Mouse (Mus musculus) embryonic fibroblast, embryonic 13.5 days (primary cell): ENCODE data around the gene Ighmbp2. TPM values are rescaled to one million over a fixed set of nuclear protein-coding genes. Genes with fewer than 3 reads are reported as not detected.

ENCODE experiments used
- H3K27ac ChIP-seq: 2 replicates; pipeline ENCODE4 v1.5.1; 2012; ENCODE audit warnings: low read length, control low read depth, inconsistent platforms; ENCODE audit not compliant: insufficient read depth
- H3K4me1 ChIP-seq: 2 replicates; pipeline ENCODE4 v1.6.1; 2011; ENCODE audit warnings: low read length; ENCODE audit not compliant: control insufficient read depth, insufficient read depth
- H3K4me3 ChIP-seq: 2 replicates; pipeline ENCODE4 v1.5.1; 2011; ENCODE audit warnings: mild to moderate bottlenecking, control low read depth, low read length; ENCODE audit not compliant: insufficient read depth
- CTCF ChIP-seq: IDR thresholded peaks from 2 replicates; pipeline ENCODE4 v1.5.1; 2011; ENCODE audit warnings: mild to moderate bottlenecking, control low read depth, low read length, moderate library complexity, borderline replicate concordance; ENCODE audit not compliant: insufficient read depth
- POLR2A ChIP-seq: IDR thresholded peaks from 2 replicates; pipeline ENCODE4 v1.6.1; 2011; ENCODE audit warnings: low read depth, mild to moderate bottlenecking, control low read depth, low read length, moderate library complexity
- polyA plus RNA-seq: library from polyadenylated mRNA; stranded (reverse); fragments of >200 nt; gene quantifications from 2 replicates; pipeline ENCODE4 v1.2.4, GENCODE M21; 2011; ENCODE audit warnings: low read depth; ENCODE audit not compliant: missing spikeins, insufficient read length

Ighmbp2 gene
- polyA plus RNA-seq, 1 experiment, result 4.7 TPM

- peaks cover 3% of the 10 kb centered on the region for H3K4me1 ChIP-seq
- H3K4me3 ChIP-seq, result no peak overlapping the region
- no peak for TF ChIP-seq POLR2A
- no peak for TF ChIP-seq CTCF
- H3K27ac ChIP-seq, result no peak overlapping the region
Measured at GRCm38 (mm10) chr19:3321617-3322016, 38.8 kb upstream of the Ighmbp2 start.

DNA sequence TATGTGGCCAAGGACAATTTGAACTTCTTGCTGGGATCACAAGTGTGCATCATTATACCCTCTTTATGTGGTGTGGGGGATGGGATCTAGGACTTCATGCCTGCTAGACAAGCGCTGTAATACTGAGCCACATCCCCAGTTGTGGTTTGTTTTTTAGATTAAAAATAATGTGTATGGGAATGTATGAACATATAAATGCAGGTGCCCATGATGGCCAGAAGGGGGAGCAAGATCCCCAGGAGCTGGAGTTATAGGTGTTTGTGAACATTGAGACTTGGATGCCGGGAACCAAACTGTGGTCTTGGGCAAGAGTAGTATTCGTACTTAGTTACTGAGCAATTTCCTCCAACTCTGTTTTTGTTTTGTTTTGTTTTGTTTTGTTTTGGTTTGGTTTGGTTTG is 38.0 kb upstream of the Ighmbp2 start:
- Histone ChIP-seq H3K4me3 (no peak overlapping the region), H3K4me1 (no peaks in the 10 kb centered on the region), H3K27ac (no peak overlapping the region)
- TF ChIP-seq CTCF (no peak), POLR2A (no peak)

- Histone ChIP-seq H3K4me3 (no peak overlapping the region), H3K27ac (no peak overlapping the region), H3K4me1 (no peaks in the 10 kb centered on the region)
- TF ChIP-seq POLR2A (no peak), CTCF (no peak)
Measured at GRCm38 (mm10) chr19:3320086-3320485, 37.3 kb upstream of the Ighmbp2 start.

DNA sequence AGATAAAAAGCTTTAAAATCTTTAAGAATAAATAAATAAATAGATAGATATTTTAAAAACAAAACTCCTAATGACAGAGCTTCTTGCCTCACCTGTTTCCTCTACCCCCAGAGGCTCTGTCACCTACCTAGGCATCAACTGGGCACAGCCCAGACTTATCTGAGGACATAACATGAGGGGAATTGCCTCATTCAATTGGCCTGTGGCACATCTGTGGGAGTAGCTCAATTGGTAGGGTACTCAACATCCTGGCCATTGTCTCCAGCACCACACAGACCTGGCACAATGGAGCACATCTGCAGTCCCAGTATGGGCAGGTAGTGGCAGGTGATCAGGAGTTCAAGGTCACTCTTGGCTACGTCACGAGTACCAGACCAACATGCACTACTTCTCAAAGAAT is 36.5 kb upstream of the Ighmbp2 start:
- Histone ChIP-seq H3K4me3 (no peak overlapping the region), H3K4me1 (no peaks in the 10 kb centered on the region), H3K27ac (no peak overlapping the region)
- no peak for TF ChIP-seq POLR2A
- no peak for TF ChIP-seq CTCF

DNA sequence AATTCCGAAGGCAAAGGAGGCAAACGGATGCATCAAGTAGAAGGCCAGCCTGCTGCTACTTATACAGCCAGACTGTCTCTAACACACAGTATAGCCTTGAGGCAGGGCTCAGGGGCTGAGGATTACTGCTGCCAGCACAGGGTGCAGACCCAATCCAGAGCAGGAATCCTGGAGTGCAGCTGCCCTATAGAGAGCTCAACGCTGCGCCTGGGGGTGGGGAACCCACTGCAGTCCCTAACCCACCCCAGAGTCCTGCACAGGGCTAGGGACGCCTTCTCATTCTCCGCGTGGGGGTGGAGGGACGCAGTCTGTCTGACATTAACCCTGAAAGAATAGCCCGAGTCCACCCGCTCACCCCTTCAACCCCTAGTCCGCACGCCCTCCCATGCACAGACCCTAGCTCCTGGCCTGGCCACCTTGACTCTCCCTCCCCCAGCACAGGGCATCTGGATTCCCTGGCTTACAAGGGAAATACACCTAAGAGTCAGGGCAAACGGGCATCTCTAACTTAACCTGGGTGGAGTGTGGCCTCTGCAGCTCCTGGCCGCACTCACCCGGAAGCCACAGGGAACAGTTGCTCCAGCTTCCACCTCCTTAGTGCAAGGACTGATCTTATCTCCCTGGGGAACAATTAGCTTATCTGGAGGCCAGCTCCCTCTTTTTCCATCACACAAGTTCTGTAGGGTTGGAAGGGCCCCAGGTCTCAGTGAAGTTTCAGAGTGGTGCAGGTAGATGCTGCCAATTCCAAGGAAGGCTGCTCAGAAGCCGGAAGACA is 24.5 kb upstream of the Ighmbp2 start:
- Histone ChIP-seq H3K4me3 (no peak overlapping the region), H3K4me1 (no peaks in the 10 kb centered on the region), H3K27ac (no peak overlapping the region)
- no peak for TF ChIP-seq POLR2A
- TF ChIP-seq CTCF, result no peak

GRCm38 (mm10) chr19:3304017-3304416 is 21.2 kb upstream of the Ighmbp2 start:
- no peaks in the 10 kb centered on the region for H3K4me1 ChIP-seq
- H3K27ac ChIP-seq, result no peak overlapping the region
- no peak overlapping the region for H3K4me3 ChIP-seq
- TF ChIP-seq CTCF, result no peak
- TF ChIP-seq POLR2A, result no peak

- Histone ChIP-seq H3K27ac (no peak overlapping the region), H3K4me3 (no peak overlapping the region), H3K4me1 (no peaks in the 10 kb centered on the region)
- no peak for TF ChIP-seq CTCF
- TF ChIP-seq POLR2A, result no peak
Measured at GRCm38 (mm10) chr19:3297775-3298174, 15.0 kb upstream of the Ighmbp2 start.

GRCm38 (mm10) chr19:3297034-3297433 is 14.2 kb upstream of the Ighmbp2 start:
- TF ChIP-seq POLR2A, result no peak
- no peak for TF ChIP-seq CTCF
- Histone ChIP-seq H3K4me1 (no peaks in the 10 kb centered on the region), H3K4me3 (no peak overlapping the region), H3K27ac (no peak overlapping the region)

DNA sequence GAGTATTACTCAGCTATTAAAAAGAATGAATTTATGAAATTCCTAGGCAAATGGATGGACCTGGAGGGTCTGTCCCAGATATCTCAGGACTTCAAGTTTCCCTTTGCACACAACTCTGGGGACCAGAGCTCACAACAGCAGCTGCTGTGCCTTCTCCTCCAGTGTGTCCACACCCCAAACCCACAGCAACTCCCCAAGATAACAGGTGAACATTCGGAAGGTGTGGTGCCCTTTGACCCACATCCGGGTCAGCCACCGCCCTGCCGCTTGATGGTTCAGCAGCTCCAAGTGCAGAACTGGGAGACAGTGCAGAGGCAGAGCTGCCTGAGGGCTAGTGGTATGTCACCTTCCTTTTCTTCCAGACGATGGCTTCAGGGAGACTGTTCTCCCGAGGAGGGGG is 12.4 kb upstream of the Ighmbp2 start:
- Histone ChIP-seq H3K4me1 (no peaks in the 10 kb centered on the region), H3K27ac (no peak overlapping the region), H3K4me3 (no peak overlapping the region)
- TF ChIP-seq POLR2A (no peak), CTCF (no peak)

- H3K4me1 ChIP-seq, result no peaks in the 10 kb centered on the region
- no peak overlapping the region for H3K4me3 ChIP-seq
- no peak overlapping the region for H3K27ac ChIP-seq
- TF ChIP-seq CTCF (no peak), POLR2A (no peak)
Measured at GRCm38 (mm10) chr19:3292993-3293392, 10.2 kb upstream of the Ighmbp2 start.
